Mouse (Mus musculus): ENCODE data around the gene Baz2b. TPM values are rescaled to one million over a fixed set of nuclear protein-coding genes. Genes with fewer than 3 reads are reported as not detected.
"Not testable (repeated sequence)": the region's sequence is repeated elsewhere in the genome, so short reads cannot be mapped to it uniquely, and the experiment has no call there.

Baz2b gene
- polyA plus RNA-seq, 1 experiment from 2014 or later = 86.9 TPM

GRCm38 (mm10) chr2:59862618-59863017, 347.0 kb downstream of the Baz2b start:
- Histone ChIP-seq H3K27ac (replicated peaks; ENCODE audit: low read depth, low read length) (no peak overlapping the region), H3K4me1 (ENCODE audit: control insufficient read depth, insufficient read depth, low read length) (no peaks in the 10 kb centered on the region), H3K27me3 (ENCODE audit: control insufficient read depth, insufficient read depth, low read length) (no peaks in the 10 kb centered on the region), H3K4me2 (ENCODE audit: low read length) (no peak overlapping the region), H3K36me3 (ENCODE audit: control insufficient read depth, insufficient read depth, low read length) (no peaks in the 10 kb centered on the region), H3K4me3 (replicated peaks; ENCODE audit: low read depth, low read length) (no peak overlapping the region), H3K9ac (replicated peaks; ENCODE audit: low read length) (no peak overlapping the region), H3K9me3 (ENCODE audit: control insufficient read depth, low read length) (no peaks in the 10 kb centered on the region)
- no peak for DNase-seq
- WGBS = 95% methylated on average over 6 of the region's 6 CpGs
- no peak for ATAC-seq (ENCODE audit: low FRiP score, low TSS enrichment)

GRCm38 (mm10) chr2:59854363-59854762, 355.3 kb downstream of the Baz2b start:
- no peak for ATAC-seq (ENCODE audit: low FRiP score, low TSS enrichment)
- Histone ChIP-seq H3K27me3 (ENCODE audit: control insufficient read depth, insufficient read depth, low read length) (no peaks in the 10 kb centered on the region), H3K4me2 (ENCODE audit: low read length) (no peak overlapping the region), H3K27ac (replicated peaks; ENCODE audit: low read depth, low read length) (no peak overlapping the region), H3K9me3 (ENCODE audit: control insufficient read depth, low read length) (no peaks in the 10 kb centered on the region), H3K4me1 (ENCODE audit: control insufficient read depth, insufficient read depth, low read length) (no peaks in the 10 kb centered on the region), H3K4me3 (replicated peaks; ENCODE audit: low read depth, low read length) (no peak overlapping the region), H3K9ac (replicated peaks; ENCODE audit: low read length) (no peak overlapping the region), H3K36me3 (ENCODE audit: control insufficient read depth, insufficient read depth, low read length) (no peaks in the 10 kb centered on the region)
- 79% methylated on average over 9 of the region's 9 CpGs for WGBS
- no peak for DNase-seq

- no peaks in the 10 kb centered on the region for H3K9me3 ChIP-seq (ENCODE audit: control insufficient read depth, low read length)
- H3K4me3 ChIP-seq (replicated peaks; ENCODE audit: low read depth, low read length) = no peak overlapping the region
- no peaks in the 10 kb centered on the region for H3K36me3 ChIP-seq (ENCODE audit: control insufficient read depth, insufficient read depth, low read length)
- no peak for DNase-seq
- WGBS = 95% methylated on average over 10 of the region's 10 CpGs
- H3K27ac ChIP-seq (replicated peaks; ENCODE audit: low read depth, low read length) = no peak overlapping the region
- no peaks in the 10 kb centered on the region for H3K4me1 ChIP-seq (ENCODE audit: control insufficient read depth, insufficient read depth, low read length)
- H3K4me2 ChIP-seq (ENCODE audit: low read length) = no peak overlapping the region
- H3K27me3 ChIP-seq (ENCODE audit: control insufficient read depth, insufficient read depth, low read length) = no peaks in the 10 kb centered on the region
- H3K9ac ChIP-seq (replicated peaks; ENCODE audit: low read length) = no peak overlapping the region
- no peak for ATAC-seq (ENCODE audit: low FRiP score, low TSS enrichment)
Measured at GRCm38 (mm10) chr2:59853543-59853942, 356.1 kb downstream of the Baz2b start.

DNA sequence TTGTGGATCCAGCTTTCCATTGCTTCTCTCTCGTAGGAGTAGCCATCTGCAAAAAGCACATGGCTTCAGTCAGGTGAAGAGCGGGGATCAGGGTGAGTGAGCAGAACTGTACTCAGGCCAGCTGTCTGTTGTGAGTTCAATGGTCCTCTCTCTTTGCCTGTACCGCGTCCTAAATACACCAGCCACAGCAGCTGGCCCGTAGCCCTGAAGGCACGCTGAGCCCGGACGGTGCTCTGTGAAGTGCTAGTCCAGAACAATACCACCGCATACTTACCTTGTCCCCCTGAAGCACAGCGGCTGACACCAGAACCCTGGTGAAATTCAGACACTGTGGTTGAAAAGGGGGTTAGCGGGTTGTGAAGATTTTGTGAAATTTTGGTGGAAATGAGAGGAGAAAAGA, 356.7 kb downstream of the Baz2b start:
- ATAC-seq (ENCODE audit: low FRiP score, low TSS enrichment) = no peak
- Histone ChIP-seq H3K9me3 (ENCODE audit: control insufficient read depth, low read length) (no peaks in the 10 kb centered on the region), H3K27me3 (ENCODE audit: control insufficient read depth, insufficient read depth, low read length) (no peaks in the 10 kb centered on the region), H3K4me1 (ENCODE audit: control insufficient read depth, insufficient read depth, low read length) (no peaks in the 10 kb centered on the region), H3K36me3 (ENCODE audit: control insufficient read depth, insufficient read depth, low read length) (no peaks in the 10 kb centered on the region), H3K27ac (replicated peaks; ENCODE audit: low read depth, low read length) (no peak overlapping the region), H3K4me3 (replicated peaks; ENCODE audit: low read depth, low read length) (no peak overlapping the region), H3K4me2 (ENCODE audit: low read length) (no peak overlapping the region), H3K9ac (replicated peaks; ENCODE audit: low read length) (no peak overlapping the region)
- 86% methylated on average over 11 of the region's 11 CpGs for WGBS
- DNase-seq = no peak

GRCm38 (mm10) chr2:59851885-59852284, 357.8 kb downstream of the Baz2b start:
- not testable (repeated sequence) for H3K4me2 ChIP-seq (ENCODE audit: low read length); H3K36me3 ChIP-seq (ENCODE audit: control insufficient read depth, insufficient read depth, low read length); ATAC-seq (ENCODE audit: low FRiP score, low TSS enrichment); H3K9ac ChIP-seq (replicated peaks; ENCODE audit: low read length); H3K27me3 ChIP-seq (ENCODE audit: control insufficient read depth, insufficient read depth, low read length); DNase-seq; H3K4me3 ChIP-seq (replicated peaks; ENCODE audit: low read depth, low read length); H3K4me1 ChIP-seq (ENCODE audit: control insufficient read depth, insufficient read depth, low read length); H3K9me3 ChIP-seq (ENCODE audit: control insufficient read depth, low read length); H3K27ac ChIP-seq (replicated peaks; ENCODE audit: low read depth, low read length)
- 84% methylated on average over 4 of the region's 5 CpGs for WGBS

Other genes starting within 250 kb of the Baz2b start
- gene March7, start within 50 bp of the Baz2b start, polyA plus RNA-seq (2014; fragmentation: Nextera tagmentation; extraction: Ambion mirVana) = 77.8 and 110 TPM in 2 replicates
- 7.7 and 14.6 TPM in 2 replicates for gene Cd302, start 74.6 kb upstream of the Baz2b start, polyA plus RNA-seq (2014; fragmentation: Nextera tagmentation; extraction: Ambion mirVana)
- 0.58 and 0.96 TPM in 2 replicates for gene Ly75, start 173.5 kb upstream of the Baz2b start, polyA plus RNA-seq (2014; fragmentation: Nextera tagmentation; extraction: Ambion mirVana)

Data from midbrain, embryonic 14.5 days (tissue).